ENCODE assay signal across 12 mouse cellular contexts in genomic region chr1:55704707-55705106, GRCm38 (mm10).
A peak's percentile ranks its signal among the peaks of the same experiment; 100 is the strongest.
DNase-seq lines count a peak whose midpoint lies in the region; ATAC-seq and TF ChIP-seq lines count a peak whose summit lies in the region.
"Had no signal": no experiment of that assay in that cellular context is flagged by ENCODE, and none has a peak within 500 bp of the region (broad histone marks: within the 10 kb centered on the region; RNA-seq: fewer than 3 reads in every experiment).

No protein-coding gene starts in this region.

- peak; percentile 41; the same call in 1 of the 2 replicates for ATAC-seq in embryonic facial prominence, embryonic 14.5 days (ENCODE audit: low read depth)
- peak; percentile 72 for ATAC-seq in hindbrain, embryonic 13.5 days (ENCODE audit: low FRiP score)
- ATAC-seq in midbrain, embryonic 16.5 days, result peak; percentile 73

- H3K9me3 ChIP-seq in embryonic facial prominence, embryonic 14.5 days (ENCODE audit: control insufficient read depth, low read length), result no peaks in the 10 kb centered on the region
- no peaks in the 10 kb centered on the region for H3K9me3 ChIP-seq in hindbrain, embryonic 13.5 days
- H3K9me3 ChIP-seq in midbrain, embryonic 16.5 days (replicated peaks; ENCODE audit: control insufficient read depth, low read length, poor library complexity, severe bottlenecking), result no peaks in the 10 kb centered on the region
- H3K9me3 ChIP-seq: megakaryocyte, embryonic 14.5 days had no signal

- H3K4me1 ChIP-seq in embryonic facial prominence, embryonic 14.5 days (ENCODE audit: control insufficient read depth, insufficient read depth, low read length), result no peaks in the 10 kb centered on the region
- H3K4me1 ChIP-seq in hindbrain, embryonic 13.5 days (replicated peaks), result peaks cover 28% of the 10 kb centered on the region
- peaks cover 14% of the 10 kb centered on the region for H3K4me1 ChIP-seq in midbrain, embryonic 16.5 days (ENCODE audit: control insufficient read depth, insufficient read depth, low read length)
- H3K4me1 ChIP-seq: megakaryocyte, embryonic 14.5 days had no signal

- no peaks in the 10 kb centered on the region for H3K36me3 ChIP-seq in embryonic facial prominence, embryonic 14.5 days (ENCODE audit: control insufficient read depth, insufficient read depth, low read length)
- no peaks in the 10 kb centered on the region for H3K36me3 ChIP-seq in hindbrain, embryonic 13.5 days
- no peaks in the 10 kb centered on the region for H3K36me3 ChIP-seq in midbrain, embryonic 16.5 days (ENCODE audit: control insufficient read depth, insufficient read depth, low read length)

- H3K27ac ChIP-seq in embryonic facial prominence, embryonic 14.5 days (replicated peaks; ENCODE audit: low read depth, low read length), result no peak overlapping the region
- H3K27ac ChIP-seq in hindbrain, embryonic 13.5 days, result peak overlapping the region; percentile 64
- peak overlapping the region; percentile 50 for H3K27ac ChIP-seq in midbrain, embryonic 16.5 days (ENCODE audit: low read length)
- H3K27ac ChIP-seq: heart, adult 2 months had no signal

- no peak for TF ChIP-seq POLR2A in brain, embryonic 14.5 days (IDR thresholded peaks at IDR 0.05; ENCODE audit: borderline replicate concordance, extremely low read depth, insufficient read depth, insufficient read length, poor library complexity, severe bottlenecking)

- no peak for TF ChIP-seq CTCF in brain, embryonic 14.5 days (IDR thresholded peaks at IDR 0.05; ENCODE audit: borderline replicate concordance, extremely low read depth, insufficient read depth, insufficient read length)

- DNase-seq in brain, embryonic 14.5 days (ENCODE audit: low read depth), result peak; percentile 86
- no peak for DNase-seq in embryonic facial prominence, embryonic 14.5 days (ENCODE audit: low spot score)
- DNase-seq in natural killer cell, adult 2 months (ENCODE audit: low spot score in 2 of 2), result no peak
- DNase-seq in kidney, adult 9 months, result no peak
- no peak for DNase-seq in frontal cortex, postnatal 36 days (ENCODE audit: low spot score in 2 of 2)
- no peak for DNase-seq in cerebellum, postnatal 36 days
- DNase-seq: heart, adult 2 months; left cerebral cortex, postnatal 4 days; lung, adult 2 months had no signal

- H3K9ac ChIP-seq in embryonic facial prominence, embryonic 14.5 days (ENCODE audit: low read depth, low read length), result no peak overlapping the region
- H3K9ac ChIP-seq in hindbrain, embryonic 13.5 days, result no peak overlapping the region
- H3K9ac ChIP-seq in midbrain, embryonic 16.5 days (ENCODE audit: low read depth, low read length), result 0 out of 2 replicates have a peak overlapping the region, but pooled peaks have one; percentile 14

- 52% methylated on average over 2 of the region's 2 CpGs for WGBS in embryonic facial prominence, embryonic 14.5 days
- 20% methylated on average over 2 of the region's 2 CpGs for WGBS in hindbrain, embryonic 13.5 days
- 11% methylated on average over 2 of the region's 2 CpGs for WGBS in midbrain, embryonic 16.5 days

- H3K27me3 ChIP-seq in embryonic facial prominence, embryonic 14.5 days (replicated peaks; ENCODE audit: control insufficient read depth, insufficient read depth, low read length), result no peaks in the 10 kb centered on the region
- no peaks in the 10 kb centered on the region for H3K27me3 ChIP-seq in hindbrain, embryonic 13.5 days
- no peaks in the 10 kb centered on the region for H3K27me3 ChIP-seq in midbrain, embryonic 16.5 days (ENCODE audit: control insufficient read depth, insufficient read depth, low read depth, low read length)
- H3K27me3 ChIP-seq: megakaryocyte, embryonic 14.5 days had no signal

- H3K4me3 ChIP-seq in embryonic facial prominence, embryonic 14.5 days (ENCODE audit: low read depth, low read length), result no peak overlapping the region
- no peak overlapping the region for H3K4me3 ChIP-seq in hindbrain, embryonic 13.5 days
- H3K4me3 ChIP-seq in midbrain, embryonic 16.5 days (ENCODE audit: low read depth, low read length), result no peak overlapping the region
- H3K4me3 ChIP-seq: heart, adult 2 months; megakaryocyte, embryonic 14.5 days had no signal

- H3K4me2 ChIP-seq in embryonic facial prominence, embryonic 14.5 days (ENCODE audit: low read depth, low read length), result no peak overlapping the region
- 0 out of 2 replicates have a peak overlapping the region, but pooled peaks have one; percentile 8 for H3K4me2 ChIP-seq in hindbrain, embryonic 13.5 days
- H3K4me2 ChIP-seq in midbrain, embryonic 16.5 days (ENCODE audit: low read length), result peak overlapping the region; percentile 16; the same call in 1 of the 2 replicates
